Mouse (Mus musculus) forebrain, embryonic 14.5 days (tissue): Measurements from ENCODE around the gene Chid1. TPM values are rescaled to one million over a fixed set of nuclear protein-coding genes. Genes with fewer than 3 reads are reported as not detected.
A peak's percentile ranks its signal among the peaks of the same experiment; 100 is the strongest.

Source experiments
- ATAC-seq: fragments of 200-750 bp; cut with Nextera tagmentation; 2 replicates; pipeline ENCODE4 v1.8.0; 2017; ENCODE audit warnings: mild to moderate bottlenecking, moderate library complexity
- DNase-seq: peaks from one replicate; pipeline ENCODE4 v3.0.0-alpha.2; 2015; ENCODE audit warnings: low spot score
- H3K27ac ChIP-seq: fragments of 300-500 bp; sonication (generic); 2 replicates; pipeline ENCODE4 v1.5.1; 2014; ENCODE audit warnings: low read depth, mild to moderate bottlenecking, control low read depth, low read length, moderate library complexity
- H3K27me3 ChIP-seq: fragments of 300-500 bp; sonication (generic); replicated peaks from 2 replicates; pipeline ENCODE4 v1.6.1; 2014; ENCODE audit warnings: low read length, control low read depth, mixed read lengths; ENCODE audit not compliant: control insufficient read depth, insufficient read depth
- H3K36me3 ChIP-seq: fragments of 300-500 bp; sonication (generic); 2 replicates; pipeline ENCODE4 v1.6.1; 2014; ENCODE audit warnings: low read length, control low read depth; ENCODE audit not compliant: control insufficient read depth, insufficient read depth
- H3K4me1 ChIP-seq: fragments of 300-500 bp; sonication (generic); 2 replicates; pipeline ENCODE4 v1.6.1; 2014; ENCODE audit warnings: antibody characterized with exemption, low read length, control low read depth; ENCODE audit not compliant: control insufficient read depth, insufficient read depth
- H3K4me2 ChIP-seq: fragments of 300-500 bp; sonication (generic); 2 replicates; pipeline ENCODE4 v1.6.1; 2014; ENCODE audit warnings: mild to moderate bottlenecking, control low read depth, low read length
- H3K4me3 ChIP-seq: fragments of 300-500 bp; sonication (generic); 2 replicates; pipeline ENCODE4 v1.5.1; 2014; ENCODE audit warnings: low read depth, low read length, control low read depth
- H3K9ac ChIP-seq: fragments of 300-500 bp; sonication (generic); 2 replicates; pipeline ENCODE4 v1.6.1; 2014; ENCODE audit warnings: mild to moderate bottlenecking, low read length, control low read depth, moderate library complexity
- H3K9me3 ChIP-seq: fragments of 300-500 bp; sonication (generic); replicated peaks from 2 replicates; pipeline ENCODE4 v1.6.1; 2016; ENCODE audit warnings: low read length, control low read depth, mixed read lengths; ENCODE audit not compliant: control insufficient read depth
- WGBS: fragments of 180-500 bp; shearing (Covaris S2); extraction: QIAGEN DNeasy Blood & Tissue Kit; methylation state at CpG from one replicate; pipeline ENCODE4 v1.1.7; 2014; 5-methylcytosine and 5-hydroxymethylcytosine counted together
- polyA plus RNA-seq: library from polyadenylated mRNA; unstranded; fragments of >200 nt; fragmentation: Nextera tagmentation; extraction: Ambion mirVana; gene quantifications from 2 replicates; pipeline ENCODE4 v1.2.1, GENCODE M21; 2014

Chid1 gene
- polyA plus RNA-seq, 1 experiment from 2014 or later: 37.1 TPM

- Histone ChIP-seq H3K27me3 (no peaks in the 10 kb centered on the region), H3K4me3 (no peak overlapping the region), H3K4me1 (peaks cover 19% of the 10 kb centered on the region), H3K36me3 (no peaks in the 10 kb centered on the region), H3K27ac (no peak overlapping the region), H3K4me2 (no peak overlapping the region), H3K9ac (no peak overlapping the region), H3K9me3 (no peaks in the 10 kb centered on the region)
- ATAC-seq (no peak), DNase-seq (no peak)
- 84% methylated on average over 5 of the region's 5 CpGs for WGBS
Measured at GRCm38 (mm10) chr7:141478270-141478748, 61.3 kb downstream of the Chid1 start.

- Histone ChIP-seq H3K9ac (no peak overlapping the region), H3K4me2 (no peak overlapping the region), H3K9me3 (no peaks in the 10 kb centered on the region), H3K27ac (no peak overlapping the region), H3K4me3 (no peak overlapping the region), H3K27me3 (no peaks in the 10 kb centered on the region), H3K4me1 (peaks cover 19% of the 10 kb centered on the region), H3K36me3 (peaks cover 3% of the 10 kb centered on the region)
- DNase-seq (no peak), ATAC-seq (no peak)
- WGBS: 78% methylated on average over 4 of the region's 4 CpGs
Measured at GRCm38 (mm10) chr7:141477578-141478269, 61.9 kb downstream of the Chid1 start.

GRCm38 (mm10) chr7:141476981-141477370, 62.7 kb downstream of the Chid1 start:
- no peak for DNase-seq
- 24% methylated on average over 7 of the region's 7 CpGs for WGBS
- H3K27me3 ChIP-seq: no peaks in the 10 kb centered on the region
- no peak overlapping the region for H3K4me2 ChIP-seq
- H3K36me3 ChIP-seq: peaks cover 10% of the 10 kb centered on the region
- 0 out of 2 replicates have a peak overlapping the region, but pooled peaks have one; percentile 14 for H3K27ac ChIP-seq
- no peak overlapping the region for H3K4me3 ChIP-seq
- peaks cover 17% of the 10 kb centered on the region for H3K4me1 ChIP-seq
- no peaks in the 10 kb centered on the region for H3K9me3 ChIP-seq
- no peak overlapping the region for H3K9ac ChIP-seq
- ATAC-seq: no peak

GRCm38 (mm10) chr7:141476226-141476980, 63.3 kb downstream of the Chid1 start:
- ATAC-seq (no peak), DNase-seq (peak; percentile 38)
- 2% methylated on average over 11 of the region's 17 CpGs for WGBS
- peak overlapping the region; percentile 67; the same call in 1 of the 2 replicates for H3K4me3 ChIP-seq
- H3K27ac ChIP-seq: 0 out of 2 replicates have a peak overlapping the region, but pooled peaks have one; percentile 14
- H3K9ac ChIP-seq: no peak overlapping the region
- peaks cover 14% of the 10 kb centered on the region for H3K36me3 ChIP-seq
- no peaks in the 10 kb centered on the region for H3K9me3 ChIP-seq
- H3K27me3 ChIP-seq: no peaks in the 10 kb centered on the region
- peaks cover 14% of the 10 kb centered on the region for H3K4me1 ChIP-seq
- peak overlapping the region; percentile 88 for H3K4me2 ChIP-seq

GRCm38 (mm10) chr7:141475805-141476158, 63.9 kb downstream of the Chid1 start:
- WGBS: 2% methylated on average over 12 of the region's 12 CpGs
- Histone ChIP-seq H3K9ac (peak overlapping the region; percentile 87), H3K27me3 (no peaks in the 10 kb centered on the region), H3K4me2 (peak overlapping the region; percentile 88), H3K4me3 (peak overlapping the region; percentile 67), H3K27ac (no peak overlapping the region), H3K4me1 (peaks cover 8% of the 10 kb centered on the region), H3K9me3 (no peaks in the 10 kb centered on the region), H3K36me3 (peaks cover 20% of the 10 kb centered on the region)
- ATAC-seq: no peak
- DNase-seq: no peak

DNA sequence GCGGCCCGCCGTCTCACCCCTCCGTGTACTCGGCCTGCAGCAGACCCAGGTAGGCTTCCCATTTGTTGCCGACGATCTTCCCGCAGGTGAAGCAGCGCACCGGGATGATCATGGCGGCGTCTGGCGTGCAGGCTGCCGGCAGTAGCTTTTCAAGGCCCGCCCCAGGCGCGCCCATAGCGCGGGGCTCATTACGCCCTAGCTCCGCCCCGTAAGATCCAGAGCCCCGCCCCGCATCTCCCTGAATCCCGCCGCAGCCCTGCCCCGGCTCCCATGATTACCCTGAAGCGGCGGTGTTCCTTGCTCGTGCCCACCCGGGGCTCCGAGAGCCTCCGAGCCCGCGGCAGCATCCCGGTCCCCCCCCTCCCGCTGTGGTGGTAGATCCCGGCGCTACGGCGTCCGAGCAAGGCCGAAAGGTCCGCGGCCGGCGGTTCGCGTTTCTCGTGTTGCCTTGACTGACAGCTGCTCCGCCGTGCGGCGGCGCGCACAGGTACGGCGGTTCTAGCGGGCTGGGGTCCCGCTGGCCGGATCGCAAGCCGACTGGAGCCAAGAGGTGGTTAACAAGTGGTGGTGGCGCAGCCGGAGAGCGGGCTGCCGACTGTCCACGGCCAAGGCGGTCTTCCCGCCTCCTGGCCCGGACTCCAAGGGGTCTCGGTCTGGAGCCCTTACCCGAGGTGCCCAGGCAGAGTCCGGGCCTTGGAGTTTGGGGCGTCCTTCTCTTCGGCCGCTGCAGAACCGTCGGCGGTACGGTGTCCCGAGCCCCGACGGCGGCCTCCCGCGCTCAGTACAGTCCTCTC, 64.4 kb downstream of the Chid1 start, which contains the start of the genes Polr2l and Tspan4:
TSS of gene Polr2l (minus strand) at position 122 of the 794 bp plus-strand sequence.
TSS of gene Tspan4 (plus strand) at position 230 of the 794 bp plus-strand sequence.
- H3K9ac ChIP-seq: peak within 1 kb of the TSS; percentile 87
- DNase-seq (peak; percentile 91), ATAC-seq (peak; percentile 90)
- H3K9me3 ChIP-seq: no peaks in the 10 kb centered on the region
- H3K36me3 ChIP-seq: peaks cover 25% of the 10 kb centered on the region
- peak within 1 kb of the TSS; percentile 83 for H3K27ac ChIP-seq
- peaks cover 8% of the 10 kb centered on the region for H3K4me1 ChIP-seq
- WGBS: 1% methylated on average over 86 of the region's 87 CpGs
- H3K4me3 ChIP-seq: peak within 1 kb of the TSS; percentile 67
- no peaks in the 10 kb centered on the region for H3K27me3 ChIP-seq
- peak within 1 kb of the TSS; percentile 88 for H3K4me2 ChIP-seq

- no peak overlapping the region for H3K27ac ChIP-seq
Measured at GRCm38 (mm10) chr7:141474160-141474559, 65.5 kb downstream of the Chid1 start.

DNA sequence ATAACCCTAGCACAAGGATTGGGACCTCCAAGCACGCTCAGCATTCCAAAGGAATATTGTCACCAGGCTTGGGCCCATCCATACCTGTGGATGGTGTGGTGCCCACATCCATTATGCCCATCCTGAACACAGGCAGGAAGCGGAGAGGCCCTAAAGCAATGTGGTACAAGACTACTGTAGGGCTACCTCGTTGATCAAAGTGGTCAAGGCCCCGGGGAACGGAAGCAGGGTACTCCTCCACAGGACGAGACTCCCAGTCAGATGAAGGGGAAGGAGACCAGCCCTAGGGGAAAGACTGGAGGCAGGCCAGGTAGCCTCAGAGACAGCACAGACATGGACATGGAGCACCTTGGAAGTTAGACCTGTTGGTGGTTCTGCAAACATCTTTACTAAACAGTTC, 66.9 kb downstream of the Chid1 start:
- Histone ChIP-seq H3K4me2 (no peak overlapping the region), H3K4me1 (peaks cover 25% of the 10 kb centered on the region)

More at GRCm38 (mm10) chr7:141474160-141474559, 65.5 kb downstream of the Chid1 start:
- Histone ChIP-seq H3K4me3 (peak overlapping the region; percentile 67), H3K9me3 (no peaks in the 10 kb centered on the region), H3K4me2 (peak overlapping the region; percentile 88), H3K27me3 (no peaks in the 10 kb centered on the region), H3K36me3 (peaks cover 31% of the 10 kb centered on the region), H3K4me1 (peaks cover 13% of the 10 kb centered on the region), H3K9ac (peak overlapping the region; percentile 87)
- ATAC-seq: no peak
- DNase-seq: no peak
- 7% methylated on average over 5 of the region's 5 CpGs for WGBS

More for the DNA sequence above, 66.9 kb downstream of the Chid1 start:
- H3K9me3 ChIP-seq: no peaks in the 10 kb centered on the region
- H3K9ac ChIP-seq: no peak overlapping the region
- no peak for DNase-seq
- no peak for ATAC-seq
- WGBS: 91% methylated on average over 6 of the region's 6 CpGs
- no peak overlapping the region for H3K27ac ChIP-seq
- no peak overlapping the region for H3K4me3 ChIP-seq
- peaks cover 31% of the 10 kb centered on the region for H3K36me3 ChIP-seq
- H3K27me3 ChIP-seq: no peaks in the 10 kb centered on the region
